Mouse (Mus musculus): ENCODE data around the gene Trpt1. TPM values are rescaled to one million over a fixed set of nuclear protein-coding genes. Genes with fewer than 3 reads are reported as not detected.
"Not testable (repeated sequence)": the region's sequence is repeated elsewhere in the genome, so short reads cannot be mapped to it uniquely, and the experiment has no call there.

Gene Trpt1
- polyA plus RNA-seq, 1 experiment from 2014 or later: 17.9 TPM

- Histone ChIP-seq H3K4me3 (replicated peaks; ENCODE audit: low read length) (no peak overlapping the region), H3K27me3 (replicated peaks; ENCODE audit: control insufficient read depth, insufficient read depth, low read length) (no peaks in the 10 kb centered on the region), H3K9ac (replicated peaks; ENCODE audit: low read depth, low read length) (no peak overlapping the region), H3K27ac (ENCODE audit: low read length) (no peak overlapping the region), H3K9me3 (ENCODE audit: control insufficient read depth, low read length) (no peaks in the 10 kb centered on the region), H3K36me3 (ENCODE audit: control insufficient read depth, insufficient read depth) (no peaks in the 10 kb centered on the region), H3K4me2 (ENCODE audit: low read length) (no peak overlapping the region), H3K4me1 (replicated peaks; ENCODE audit: control insufficient read depth, insufficient read depth, low read length) (peaks cover 32% of the 10 kb centered on the region)
- 86% methylated on average over 8 of the region's 8 CpGs for WGBS
- ATAC-seq: no peak
Observed at GRCm38 (mm10) chr19:6989251-6989650, 6.7 kb upstream of the Trpt1 start.

DNA sequence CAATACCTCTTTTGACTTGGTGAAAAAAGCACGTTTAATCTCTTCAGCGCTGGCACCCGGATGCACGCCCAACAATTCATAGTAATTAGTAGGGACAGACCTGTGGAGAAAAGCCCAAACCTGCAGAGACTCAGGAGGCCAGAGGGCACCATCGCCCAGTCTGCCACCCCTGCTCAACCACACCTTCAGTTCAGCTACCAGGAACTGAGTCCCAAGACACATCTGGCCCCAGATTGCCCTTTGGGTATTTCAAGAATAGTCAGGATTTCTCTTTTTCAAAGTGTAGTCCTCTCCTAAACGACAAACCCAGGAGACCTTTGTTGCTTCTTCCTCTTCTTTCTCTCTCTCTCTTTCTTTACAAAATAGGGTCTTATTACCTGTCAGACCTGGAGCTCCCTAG lies 5.2 kb upstream of the Trpt1 start:
- H3K4me1 ChIP-seq (replicated peaks; ENCODE audit: control insufficient read depth, insufficient read depth, low read length): peaks cover 42% of the 10 kb centered on the region

GRCm38 (mm10) chr19:6991166-6991565 lies 4.8 kb upstream of the Trpt1 start:
- 91% methylated on average over 6 of the region's 6 CpGs for WGBS
- not testable (repeated sequence) for H3K4me3 ChIP-seq (replicated peaks; ENCODE audit: low read length); H3K9ac ChIP-seq (replicated peaks; ENCODE audit: low read depth, low read length); H3K27me3 ChIP-seq (replicated peaks; ENCODE audit: control insufficient read depth, insufficient read depth, low read length); H3K4me2 ChIP-seq (ENCODE audit: low read length); ATAC-seq; H3K36me3 ChIP-seq (ENCODE audit: control insufficient read depth, insufficient read depth); H3K27ac ChIP-seq (ENCODE audit: low read length); H3K9me3 ChIP-seq (ENCODE audit: control insufficient read depth, low read length)
- peaks cover 41% of the 10 kb centered on the region for H3K4me1 ChIP-seq (replicated peaks; ENCODE audit: control insufficient read depth, insufficient read depth, low read length)

More for the DNA sequence above, 5.2 kb upstream of the Trpt1 start:
- Histone ChIP-seq H3K4me2 (ENCODE audit: low read length) (no peak overlapping the region), H3K27me3 (replicated peaks; ENCODE audit: control insufficient read depth, insufficient read depth, low read length) (no peaks in the 10 kb centered on the region), H3K4me3 (replicated peaks; ENCODE audit: low read length) (no peak overlapping the region), H3K9me3 (ENCODE audit: control insufficient read depth, low read length) (no peaks in the 10 kb centered on the region), H3K27ac (ENCODE audit: low read length) (no peak overlapping the region), H3K9ac (replicated peaks; ENCODE audit: low read depth, low read length) (no peak overlapping the region), H3K36me3 (ENCODE audit: control insufficient read depth, insufficient read depth) (no peaks in the 10 kb centered on the region)
- 85% methylated on average over 6 of the region's 6 CpGs for WGBS
- no peak for ATAC-seq

DNA sequence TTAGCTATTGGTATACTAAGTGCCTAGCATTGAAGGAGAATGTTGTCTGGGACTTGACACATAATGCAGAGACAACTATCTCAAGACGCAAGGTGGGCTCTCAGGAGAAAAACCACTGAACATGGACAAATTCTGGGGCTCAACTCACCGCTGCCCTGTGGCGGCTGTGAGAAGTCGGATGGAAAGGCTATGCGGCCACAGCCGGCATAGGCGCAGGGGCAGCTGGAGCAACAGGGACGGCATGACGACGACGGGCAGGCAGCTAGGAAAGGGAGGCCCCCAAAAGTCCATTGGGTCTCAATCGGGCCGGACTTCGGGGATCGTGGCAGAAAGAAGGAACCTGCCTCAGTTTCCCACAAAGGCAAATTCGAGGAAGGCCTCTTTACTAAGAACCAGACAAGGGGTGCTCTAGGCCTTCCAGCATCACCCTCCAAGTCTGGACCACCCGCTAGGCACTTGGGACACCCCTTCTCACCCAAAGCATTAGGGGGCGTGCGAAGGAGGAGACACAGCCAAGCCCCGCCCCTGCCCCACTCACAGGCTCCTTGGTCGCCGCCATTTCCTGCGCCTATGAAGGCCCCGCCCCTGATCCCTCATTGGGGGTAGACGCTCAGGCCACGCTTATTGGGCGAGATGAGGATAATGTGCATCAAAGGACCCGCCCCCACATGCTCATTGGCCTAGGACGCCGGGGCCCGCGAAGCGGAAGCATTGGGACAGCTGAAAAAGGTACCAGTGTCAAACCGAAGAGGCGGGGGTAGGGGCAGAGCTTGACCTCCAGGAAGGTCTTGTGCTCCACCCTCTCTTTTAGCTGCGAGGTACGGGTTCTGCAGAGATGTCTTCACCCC lies 3.7 kb upstream of the Trpt1 start, which contains the start of gene Dnajc4:
Gene Dnajc4 (minus strand): TSS at position 562 of the 848 bp plus-strand sequence.
- Histone ChIP-seq H3K9me3 (ENCODE audit: control insufficient read depth, low read length) (no peaks in the 10 kb centered on the region), H3K4me1 (replicated peaks; ENCODE audit: control insufficient read depth, insufficient read depth, low read length) (peaks cover 44% of the 10 kb centered on the region), H3K4me2 (ENCODE audit: low read length) (peak within 1 kb of the TSS; percentile 85), H3K4me3 (replicated peaks; ENCODE audit: low read length) (peak within 1 kb of the TSS; percentile 65), H3K27me3 (replicated peaks; ENCODE audit: control insufficient read depth, insufficient read depth, low read length) (no peaks in the 10 kb centered on the region), H3K36me3 (ENCODE audit: control insufficient read depth, insufficient read depth) (no peaks in the 10 kb centered on the region), H3K27ac (ENCODE audit: low read length) (peak within 1 kb of the TSS; percentile 54; the same call in 1 of the 2 replicates), H3K9ac (replicated peaks; ENCODE audit: low read depth, low read length) (peak within 1 kb of the TSS; percentile 67)
- ATAC-seq: peak; percentile 96
- 2% methylated on average over 37 of the region's 37 CpGs for WGBS

DNA sequence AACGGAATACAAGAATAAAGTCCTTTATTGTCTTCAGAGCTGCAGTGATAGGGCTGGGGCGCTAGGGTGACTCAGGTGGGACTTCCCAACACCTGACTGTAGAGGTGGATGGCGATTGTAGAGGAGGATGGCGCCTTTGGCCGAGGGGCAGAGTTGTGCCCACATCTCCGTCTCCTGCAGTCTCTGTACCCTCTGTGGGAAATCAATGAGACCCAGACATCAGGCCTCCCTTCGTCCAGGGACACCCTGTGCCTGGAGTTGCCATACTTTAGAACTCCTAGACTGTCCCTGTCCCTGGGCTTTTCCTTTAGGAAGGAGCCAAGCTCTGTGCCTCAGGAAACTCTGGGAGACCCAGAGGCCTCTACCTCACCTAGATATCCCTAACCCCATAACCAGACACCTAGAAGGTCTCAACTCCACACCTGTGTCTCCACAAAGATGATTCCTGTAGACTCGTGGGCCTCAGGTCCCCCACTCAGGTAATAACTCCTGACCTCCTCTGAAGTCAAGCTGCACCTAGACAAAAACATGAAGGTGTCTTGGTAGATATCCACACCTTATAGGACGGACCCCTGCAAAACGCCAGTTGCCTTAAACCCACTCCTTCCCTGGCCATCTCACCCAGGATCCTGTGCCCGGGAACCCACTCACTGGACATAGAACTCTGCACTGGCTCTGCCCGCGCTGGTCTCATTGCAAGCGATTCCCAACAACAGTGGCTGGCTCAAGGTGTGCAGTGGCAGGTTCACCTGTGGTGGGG lies 2.7 kb upstream of the Trpt1 start:
- WGBS: 60% methylated on average over 14 of the region's 14 CpGs
- Histone ChIP-seq H3K36me3 (ENCODE audit: control insufficient read depth, insufficient read depth) (no peaks in the 10 kb centered on the region), H3K27ac (ENCODE audit: low read length) (peak overlapping the region; percentile 54; the same call in 1 of the 2 replicates), H3K4me3 (replicated peaks; ENCODE audit: low read length) (peak overlapping the region; percentile 65), H3K4me2 (ENCODE audit: low read length) (peak overlapping the region; percentile 85), H3K9ac (replicated peaks; ENCODE audit: low read depth, low read length) (peak overlapping the region; percentile 61), H3K4me1 (replicated peaks; ENCODE audit: control insufficient read depth, insufficient read depth, low read length) (peaks cover 38% of the 10 kb centered on the region), H3K27me3 (replicated peaks; ENCODE audit: control insufficient read depth, insufficient read depth, low read length) (no peaks in the 10 kb centered on the region), H3K9me3 (ENCODE audit: control insufficient read depth, low read length) (no peaks in the 10 kb centered on the region)
- ATAC-seq: peak; percentile 0; the same call in 1 of the 2 replicates

GRCm38 (mm10) chr19:6994002-6994401 lies 1.9 kb upstream of the Trpt1 start:
- no peak overlapping the region for H3K4me2 ChIP-seq (ENCODE audit: low read length)
- H3K27me3 ChIP-seq (replicated peaks; ENCODE audit: control insufficient read depth, insufficient read depth, low read length): no peaks in the 10 kb centered on the region
- H3K4me3 ChIP-seq (replicated peaks; ENCODE audit: low read length): no peak overlapping the region
- ATAC-seq: no peak
- WGBS: 88% methylated on average over 8 of the region's 8 CpGs
- H3K9me3 ChIP-seq (ENCODE audit: control insufficient read depth, low read length): no peaks in the 10 kb centered on the region
- no peak overlapping the region for H3K9ac ChIP-seq (replicated peaks; ENCODE audit: low read depth, low read length)
- H3K27ac ChIP-seq (ENCODE audit: low read length): no peak overlapping the region
- H3K4me1 ChIP-seq (replicated peaks; ENCODE audit: control insufficient read depth, insufficient read depth, low read length): peaks cover 37% of the 10 kb centered on the region
- no peaks in the 10 kb centered on the region for H3K36me3 ChIP-seq (ENCODE audit: control insufficient read depth, insufficient read depth)

- no peak overlapping the region for H3K4me2 ChIP-seq (ENCODE audit: low read length)
- no peak overlapping the region for H3K4me3 ChIP-seq (replicated peaks; ENCODE audit: low read length)
- H3K27me3 ChIP-seq (replicated peaks; ENCODE audit: control insufficient read depth, insufficient read depth, low read length): no peaks in the 10 kb centered on the region
- no peak overlapping the region for H3K27ac ChIP-seq (ENCODE audit: low read length)
- H3K4me1 ChIP-seq (replicated peaks; ENCODE audit: control insufficient read depth, insufficient read depth, low read length): peaks cover 37% of the 10 kb centered on the region
- 80% methylated on average over 8 of the region's 8 CpGs for WGBS
- H3K36me3 ChIP-seq (ENCODE audit: control insufficient read depth, insufficient read depth): no peaks in the 10 kb centered on the region
- ATAC-seq: no peak
- H3K9ac ChIP-seq (replicated peaks; ENCODE audit: low read depth, low read length): no peak overlapping the region
- H3K9me3 ChIP-seq (ENCODE audit: control insufficient read depth, low read length): no peaks in the 10 kb centered on the region
Observed at GRCm38 (mm10) chr19:6994489-6994888, 1.4 kb upstream of the Trpt1 start.

DNA sequence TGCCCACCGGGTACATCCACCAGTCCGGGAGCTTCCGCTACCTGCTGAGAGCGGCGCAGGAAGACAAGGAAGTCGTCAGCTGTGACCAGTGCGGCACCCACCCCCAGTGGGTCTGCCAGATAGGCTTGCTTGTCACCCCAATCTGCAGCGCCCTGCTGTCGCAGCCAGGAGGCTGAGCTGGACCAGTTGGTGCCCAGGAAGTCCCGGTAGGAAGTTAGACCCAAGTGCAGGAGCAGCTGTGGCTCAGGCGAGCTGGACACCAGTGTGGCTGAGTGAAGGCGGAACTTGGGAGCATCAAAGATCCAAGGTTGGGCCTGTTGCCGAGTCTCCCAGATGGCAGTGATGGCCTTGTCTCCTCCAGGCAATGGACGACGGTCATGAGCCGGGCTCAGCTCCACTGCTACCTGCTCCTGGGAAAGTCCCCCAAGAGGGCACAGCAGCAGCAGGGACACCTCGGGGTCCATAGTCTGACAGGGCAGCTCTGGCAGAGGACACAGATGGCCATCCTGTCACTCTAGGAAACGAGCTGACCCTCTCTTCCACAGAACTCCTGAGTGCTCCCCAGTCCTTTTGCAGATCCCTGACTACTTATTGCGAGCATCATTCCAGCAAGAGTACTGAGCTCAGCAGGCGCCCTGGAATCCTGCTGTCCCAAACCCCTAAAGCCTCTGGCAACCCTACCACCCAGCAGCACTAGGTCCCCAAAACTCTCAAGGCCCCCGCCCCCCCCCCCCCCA lies 508 bp upstream of the Trpt1 start:
- Histone ChIP-seq H3K4me2 (ENCODE audit: low read length) (peak overlapping the region; percentile 96), H3K36me3 (ENCODE audit: control insufficient read depth, insufficient read depth) (peaks cover 6% of the 10 kb centered on the region; the same call in 1 of the 2 replicates), H3K27ac (ENCODE audit: low read length) (no peak overlapping the region), H3K4me1 (replicated peaks; ENCODE audit: control insufficient read depth, insufficient read depth, low read length) (peaks cover 37% of the 10 kb centered on the region), H3K9me3 (ENCODE audit: control insufficient read depth, low read length) (no peaks in the 10 kb centered on the region), H3K27me3 (replicated peaks; ENCODE audit: control insufficient read depth, insufficient read depth, low read length) (no peaks in the 10 kb centered on the region), H3K4me3 (replicated peaks; ENCODE audit: low read length) (peak overlapping the region; percentile 85), H3K9ac (replicated peaks; ENCODE audit: low read depth, low read length) (peak overlapping the region; percentile 81)
- ATAC-seq: no peak
- 50% methylated on average over 20 of the region's 21 CpGs for WGBS

Measured in forebrain, embryonic 16.5 days (tissue).